Mouse (Mus musculus): ENCODE measurements around the gene Adap1. TPM values are rescaled to one million over a fixed set of nuclear protein-coding genes. Genes with fewer than 3 reads are reported as not detected.

Adap1 gene
- total and polyA plus RNA-seq, 3 experiments = 1.5 to 2.8 (median 1.7) TPM

GRCm38 (mm10) chr5:139258371-139259035, 66.9 kb downstream of the Adap1 start:
- no peaks in the 10 kb centered on the region for H3K27me3 ChIP-seq (ENCODE audit: control insufficient read depth, insufficient read depth, low read length)
- H3K27ac ChIP-seq = no peak overlapping the region
- WGBS = 77% methylated on average over 8 of the region's 8 CpGs
- DNase-seq = no peak
- intact Hi-C loops (cut with DNase I) = no loop called here
- TF ChIP-seq CTCF (IDR thresholded peaks at IDR 0.05) (no peak), EP300 (IDR thresholded peaks at IDR 0.05; ENCODE audit: insufficient read depth, low read depth, low read length) (no peak), POLR2A (IDR thresholded peaks at IDR 0.05; ENCODE audit: insufficient read depth, low read depth, low read length) (no peak)
- H3K79me2 ChIP-seq (replicated peaks; ENCODE audit: control insufficient read depth, insufficient read depth, low read length) = no peaks in the 10 kb centered on the region; the same call in none of the 2 replicates
- H3K4me3 ChIP-seq = no peak overlapping the region
- peaks cover 19% of the 10 kb centered on the region for H3K4me1 ChIP-seq (ENCODE audit: control insufficient read depth, insufficient read depth, low read length)
- no peak overlapping the region for H3K9ac ChIP-seq (ENCODE audit: low read depth, low read length)
- H3K36me3 ChIP-seq (ENCODE audit: control insufficient read depth, insufficient read depth, low read length) = peaks cover 2% of the 10 kb centered on the region; the same call in 1 of the 2 replicates

GRCm38 (mm10) chr5:139257818-139258217, 67.6 kb downstream of the Adap1 start:
- DNase-seq = no peak
- WGBS = 51% methylated on average over 4 of the region's 4 CpGs
- H3K79me2 ChIP-seq (replicated peaks; ENCODE audit: control insufficient read depth, insufficient read depth, low read length) = no peaks in the 10 kb centered on the region; the same call in none of the 2 replicates

GRCm38 (mm10) chr5:139257265-139257664, 68.2 kb downstream of the Adap1 start:
- TF ChIP-seq POLR2A (IDR thresholded peaks at IDR 0.05; ENCODE audit: insufficient read depth, low read depth, low read length) (no peak), EP300 (IDR thresholded peaks at IDR 0.05; ENCODE audit: insufficient read depth, low read depth, low read length) (no peak), CTCF (IDR thresholded peaks at IDR 0.05) (no peak)
- H3K9ac ChIP-seq (ENCODE audit: low read depth, low read length) = no peak overlapping the region
- 100% methylated on average over 1 of the region's 1 CpGs for WGBS
- intact Hi-C loops (cut with DNase I) = no loop called here
- H3K27ac ChIP-seq = no peak overlapping the region
- DNase-seq = no peak
- no peaks in the 10 kb centered on the region; the same call in none of the 2 replicates for H3K79me2 ChIP-seq (replicated peaks; ENCODE audit: control insufficient read depth, insufficient read depth, low read length)
- no peaks in the 10 kb centered on the region for H3K27me3 ChIP-seq (ENCODE audit: control insufficient read depth, insufficient read depth, low read length)
- H3K4me3 ChIP-seq = no peak overlapping the region
- H3K4me1 ChIP-seq (ENCODE audit: control insufficient read depth, insufficient read depth, low read length) = peaks cover 22% of the 10 kb centered on the region
- peaks cover 2% of the 10 kb centered on the region; the same call in 1 of the 2 replicates for H3K36me3 ChIP-seq (ENCODE audit: control insufficient read depth, insufficient read depth, low read length)

More at GRCm38 (mm10) chr5:139257818-139258217, 67.6 kb downstream of the Adap1 start:
- Histone ChIP-seq H3K27ac (no peak overlapping the region; the same call in 1 of the 2 replicates), H3K4me3 (no peak overlapping the region), H3K4me1 (ENCODE audit: control insufficient read depth, insufficient read depth, low read length) (peaks cover 22% of the 10 kb centered on the region), H3K9ac (ENCODE audit: low read depth, low read length) (no peak overlapping the region), H3K27me3 (ENCODE audit: control insufficient read depth, insufficient read depth, low read length) (no peaks in the 10 kb centered on the region), H3K36me3 (ENCODE audit: control insufficient read depth, insufficient read depth, low read length) (peaks cover 2% of the 10 kb centered on the region; the same call in 1 of the 2 replicates)
- TF ChIP-seq EP300 (IDR thresholded peaks at IDR 0.05; ENCODE audit: insufficient read depth, low read depth, low read length) (no peak), CTCF (IDR thresholded peaks at IDR 0.05) (no peak), POLR2A (IDR thresholded peaks at IDR 0.05; ENCODE audit: insufficient read depth, low read depth, low read length) (no peak)
- intact Hi-C loops (cut with DNase I) = no loop called here

- Histone ChIP-seq H3K36me3 (ENCODE audit: control insufficient read depth, insufficient read depth, low read length) (peaks cover 2% of the 10 kb centered on the region; the same call in 1 of the 2 replicates), H3K4me3 (no peak overlapping the region), H3K27ac (peak overlapping the region; percentile 3; the same call in 1 of the 2 replicates), H3K27me3 (ENCODE audit: control insufficient read depth, insufficient read depth, low read length) (no peaks in the 10 kb centered on the region), H3K79me2 (replicated peaks; ENCODE audit: control insufficient read depth, insufficient read depth, low read length) (no peaks in the 10 kb centered on the region; the same call in 1 of the 2 replicates), H3K9ac (ENCODE audit: low read depth, low read length) (no peak overlapping the region), H3K4me1 (ENCODE audit: control insufficient read depth, insufficient read depth, low read length) (peaks cover 22% of the 10 kb centered on the region)
- intact Hi-C loops (cut with DNase I) = no loop called here
- 56% methylated on average over 3 of the region's 3 CpGs for WGBS
- no peak for TF ChIP-seq EP300 (IDR thresholded peaks at IDR 0.05; ENCODE audit: insufficient read depth, low read depth, low read length)
- TF ChIP-seq CTCF (IDR thresholded peaks at IDR 0.05) = no peak
- TF ChIP-seq POLR2A (IDR thresholded peaks at IDR 0.05; ENCODE audit: insufficient read depth, low read depth, low read length) = no peak
- no peak for DNase-seq
Measured at GRCm38 (mm10) chr5:139256211-139256765, 69.1 kb downstream of the Adap1 start.

GRCm38 (mm10) chr5:139255777-139256176, 69.6 kb downstream of the Adap1 start:
- Histone ChIP-seq H3K36me3 (ENCODE audit: control insufficient read depth, insufficient read depth, low read length) (peaks cover 2% of the 10 kb centered on the region; the same call in 1 of the 2 replicates), H3K9ac (ENCODE audit: low read depth, low read length) (no peak overlapping the region), H3K79me2 (replicated peaks; ENCODE audit: control insufficient read depth, insufficient read depth, low read length) (no peaks in the 10 kb centered on the region; the same call in 1 of the 2 replicates), H3K4me1 (ENCODE audit: control insufficient read depth, insufficient read depth, low read length) (peaks cover 22% of the 10 kb centered on the region), H3K27me3 (ENCODE audit: control insufficient read depth, insufficient read depth, low read length) (no peaks in the 10 kb centered on the region), H3K4me3 (no peak overlapping the region), H3K27ac (peak overlapping the region; percentile 58)
- 54% methylated on average over 6 of the region's 6 CpGs for WGBS
- TF ChIP-seq EP300 (IDR thresholded peaks at IDR 0.05; ENCODE audit: insufficient read depth, low read depth, low read length) = no peak
- no peak for TF ChIP-seq CTCF (IDR thresholded peaks at IDR 0.05)
- TF ChIP-seq POLR2A (IDR thresholded peaks at IDR 0.05; ENCODE audit: insufficient read depth, low read depth, low read length) = no peak
- peak in 1 of 2 experiments; percentile 31 for DNase-seq
- intact Hi-C loops (cut with DNase I) = no loop called here

Data from heart, adult 2 months (tissue).